Mouse (Mus musculus) heart, embryonic 15.5 days (tissue): ENCODE results near the gene Camk2d. TPM values are rescaled to one million over a fixed set of nuclear protein-coding genes. Genes with fewer than 3 reads are reported as not detected.
A peak's percentile ranks its signal among the peaks of the same experiment; 100 is the strongest.

Experiments used
- ATAC-seq: fragments of 200-750 bp; cut with Nextera tagmentation; replicated peaks from 2 replicates; pipeline ENCODE4 v1.8.0; 2017; ENCODE audit warnings: low read depth, moderate TSS enrichment; ENCODE audit not compliant: insufficient number of reproducible peaks, insufficient read depth, low FRiP score
- H3K27ac ChIP-seq: fragments of 300-500 bp; sonication (generic); 2 replicates; pipeline ENCODE4 v1.5.1; 2015; ENCODE audit warnings: mild to moderate bottlenecking, inconsistent platforms
- H3K27me3 ChIP-seq: fragments of 300-500 bp; sonication (generic); 2 replicates; pipeline ENCODE4 v1.6.1; 2015; ENCODE audit warnings: inconsistent platforms
- H3K36me3 ChIP-seq: fragments of 300-500 bp; sonication (generic); 2 replicates; pipeline ENCODE4 v1.6.1; 2015; ENCODE audit warnings: mild to moderate bottlenecking, inconsistent platforms
- H3K4me1 ChIP-seq: fragments of 300-500 bp; sonication (generic); replicated peaks from 2 replicates; pipeline ENCODE4 v1.6.1; 2015; ENCODE audit warnings: inconsistent platforms
- H3K4me2 ChIP-seq: fragments of 300-500 bp; sonication (generic); 2 replicates; pipeline ENCODE4 v1.6.1; 2015; ENCODE audit warnings: inconsistent platforms, mild to moderate bottlenecking, moderate library complexity
- H3K4me3 ChIP-seq: fragments of 300-500 bp; sonication (generic); 2 replicates; pipeline ENCODE4 v1.5.1; 2015; ENCODE audit warnings: mild to moderate bottlenecking, inconsistent platforms
- H3K9ac ChIP-seq: fragments of 300-500 bp; sonication (generic); 2 replicates; pipeline ENCODE4 v1.6.1; 2015; ENCODE audit warnings: mild to moderate bottlenecking, inconsistent platforms
- H3K9me3 ChIP-seq: fragments of 300-500 bp; sonication (generic); replicated peaks from 2 replicates; pipeline ENCODE4 v1.6.1; 2016; ENCODE audit warnings: inconsistent platforms
- WGBS: fragments of 180-500 bp; shearing (Covaris S2); methylation state at CpG from one replicate; pipeline ENCODE4 v1.1.7; 2015; ENCODE audit warnings: mixed read lengths; 5-methylcytosine and 5-hydroxymethylcytosine counted together
- polyA plus RNA-seq: library from polyadenylated mRNA; unstranded; fragments of >200 nt; fragmentation: Nextera tagmentation; extraction: Ambion mirVana; gene quantifications from 2 replicates; pipeline ENCODE4 v1.2.1, GENCODE M21; 2015

Gene Camk2d
- polyA plus RNA-seq, 1 experiment from 2014 or later, result 108 TPM

- Histone ChIP-seq H3K27me3 (no peaks in the 10 kb centered on the region), H3K4me1 (peaks cover 13% of the 10 kb centered on the region; the same call in 1 of the 2 replicates), H3K9me3 (no peaks in the 10 kb centered on the region), H3K27ac (peak overlapping the region; percentile 99), H3K4me2 (peak overlapping the region; percentile 89), H3K36me3 (peaks cover 12% of the 10 kb centered on the region), H3K9ac (peak overlapping the region; percentile 96), H3K4me3 (peak overlapping the region; percentile 89)
- WGBS, result under 1% methylated on average over 29 of the region's 29 CpGs
- no peak; the same call in 1 of the 2 replicates for ATAC-seq
Observed at GRCm38 (mm10) chr3:126597596-126598328, 1.7 kb downstream of the Camk2d start.

GRCm38 (mm10) chr3:126598329-126598676, 2.2 kb downstream of the Camk2d start:
- Histone ChIP-seq H3K4me1 (peaks cover 19% of the 10 kb centered on the region; the same call in 1 of the 2 replicates), H3K4me3 (peak overlapping the region; percentile 89), H3K27ac (peak overlapping the region; percentile 99), H3K9me3 (no peaks in the 10 kb centered on the region), H3K36me3 (peaks cover 12% of the 10 kb centered on the region), H3K9ac (peak overlapping the region; percentile 96), H3K4me2 (peak overlapping the region; percentile 89), H3K27me3 (no peaks in the 10 kb centered on the region)
- no peak for ATAC-seq
- WGBS, result 2% methylated on average over 5 of the region's 5 CpGs

- Histone ChIP-seq H3K4me1 (peaks cover 20% of the 10 kb centered on the region; the same call in 1 of the 2 replicates), H3K27me3 (no peaks in the 10 kb centered on the region), H3K4me2 (peak overlapping the region; percentile 89), H3K9ac (peak overlapping the region; percentile 96; the same call in 1 of the 2 replicates), H3K9me3 (no peaks in the 10 kb centered on the region), H3K4me3 (peak overlapping the region; percentile 89), H3K27ac (no peak overlapping the region), H3K36me3 (peaks cover 12% of the 10 kb centered on the region)
- 39% methylated on average over 3 of the region's 3 CpGs for WGBS
- ATAC-seq, result no peak
Observed at GRCm38 (mm10) chr3:126598881-126599280, 2.8 kb downstream of the Camk2d start.

GRCm38 (mm10) chr3:126599335-126599734, 3.2 kb downstream of the Camk2d start:
- Histone ChIP-seq H3K4me3 (peak overlapping the region; percentile 7; the same call in 1 of the 2 replicates), H3K9ac (no peak overlapping the region), H3K4me1 (peaks cover 20% of the 10 kb centered on the region; the same call in 1 of the 2 replicates), H3K4me2 (peak overlapping the region; percentile 89), H3K9me3 (no peaks in the 10 kb centered on the region), H3K27ac (no peak overlapping the region), H3K27me3 (no peaks in the 10 kb centered on the region), H3K36me3 (peaks cover 12% of the 10 kb centered on the region)
- WGBS, result 63% methylated on average over 2 of the region's 2 CpGs
- no peak for ATAC-seq

GRCm38 (mm10) chr3:126599936-126600335, 3.8 kb downstream of the Camk2d start:
- Histone ChIP-seq H3K27me3 (no peaks in the 10 kb centered on the region), H3K27ac (no peak overlapping the region), H3K9me3 (no peaks in the 10 kb centered on the region), H3K4me3 (no peak overlapping the region), H3K4me1 (peaks cover 23% of the 10 kb centered on the region), H3K4me2 (peak overlapping the region; percentile 89; the same call in 1 of the 2 replicates), H3K9ac (no peak overlapping the region), H3K36me3 (peaks cover 12% of the 10 kb centered on the region)
- ATAC-seq, result no peak
- 56% methylated on average over 10 of the region's 10 CpGs for WGBS

GRCm38 (mm10) chr3:126602772-126603171, 6.7 kb downstream of the Camk2d start:
- no peak overlapping the region for H3K4me3 ChIP-seq
- no peak overlapping the region for H3K4me2 ChIP-seq
- no peaks in the 10 kb centered on the region for H3K9me3 ChIP-seq
- WGBS, result 45% methylated on average over 11 of the region's 11 CpGs
- no peak for ATAC-seq
- H3K36me3 ChIP-seq, result peaks cover 12% of the 10 kb centered on the region
- no peak overlapping the region for H3K27ac ChIP-seq
- peaks cover 28% of the 10 kb centered on the region for H3K4me1 ChIP-seq
- no peak overlapping the region for H3K9ac ChIP-seq
- no peaks in the 10 kb centered on the region for H3K27me3 ChIP-seq

- Histone ChIP-seq H3K9me3 (no peaks in the 10 kb centered on the region), H3K36me3 (peaks cover 12% of the 10 kb centered on the region), H3K4me3 (no peak overlapping the region), H3K4me1 (peaks cover 42% of the 10 kb centered on the region), H3K9ac (no peak overlapping the region), H3K4me2 (no peak overlapping the region), H3K27ac (no peak overlapping the region), H3K27me3 (no peaks in the 10 kb centered on the region)
- 77% methylated on average over 9 of the region's 9 CpGs for WGBS
- no peak for ATAC-seq
Observed at GRCm38 (mm10) chr3:126604656-126605434, 8.7 kb downstream of the Camk2d start.

- no peak overlapping the region for H3K4me3 ChIP-seq
- H3K27me3 ChIP-seq, result no peaks in the 10 kb centered on the region
- 50% methylated on average over 5 of the region's 5 CpGs for WGBS
- H3K9me3 ChIP-seq, result no peaks in the 10 kb centered on the region
- no peak overlapping the region for H3K9ac ChIP-seq
- ATAC-seq, result no peak
- peak overlapping the region; percentile 42; the same call in 1 of the 2 replicates for H3K27ac ChIP-seq
- no peaks in the 10 kb centered on the region for H3K36me3 ChIP-seq
- H3K4me1 ChIP-seq, result peaks cover 56% of the 10 kb centered on the region
- H3K4me2 ChIP-seq, result no peak overlapping the region
Observed at GRCm38 (mm10) chr3:126609310-126609709, 13.2 kb downstream of the Camk2d start.

- Histone ChIP-seq H3K4me3 (no peak overlapping the region), H3K4me1 (peaks cover 55% of the 10 kb centered on the region), H3K9ac (no peak overlapping the region), H3K27ac (peak overlapping the region; percentile 42; the same call in 1 of the 2 replicates), H3K36me3 (no peaks in the 10 kb centered on the region), H3K4me2 (no peak overlapping the region), H3K9me3 (no peaks in the 10 kb centered on the region), H3K27me3 (no peaks in the 10 kb centered on the region)
- WGBS, result 43% methylated on average over 14 of the region's 14 CpGs
- ATAC-seq, result no peak
Observed at GRCm38 (mm10) chr3:126609795-126610451, 13.8 kb downstream of the Camk2d start.

GRCm38 (mm10) chr3:126611624-126612023, 15.5 kb downstream of the Camk2d start:
- H3K9ac ChIP-seq, result no peak overlapping the region
- peak overlapping the region; percentile 70 for H3K27ac ChIP-seq
- ATAC-seq, result no peak; the same call in 1 of the 2 replicates
- no peaks in the 10 kb centered on the region for H3K27me3 ChIP-seq
- peaks cover 6% of the 10 kb centered on the region for H3K36me3 ChIP-seq
- peak overlapping the region; percentile 40 for H3K4me2 ChIP-seq
- no peak overlapping the region for H3K4me3 ChIP-seq
- WGBS, result 9% methylated on average over 7 of the region's 7 CpGs
- H3K4me1 ChIP-seq, result peaks cover 53% of the 10 kb centered on the region
- no peaks in the 10 kb centered on the region for H3K9me3 ChIP-seq
